Mouse (Mus musculus): ENCODE data around the gene Hist1h1c.

Hist1h1c gene

GRCm38 (mm10) chr13:23738677-23739068 is at the start of gene Hist1h1c:
Hist1h1c (plus strand) TSS chr13:23738808.
- no peak for TF ChIP-seq GATA4 (IDR thresholded peaks at IDR 0.05; ENCODE audit: insufficient replicate concordance, low read length)

- TF ChIP-seq GATA4 (IDR thresholded peaks at IDR 0.05; ENCODE audit: insufficient replicate concordance, low read length) = no peak
These were observed 49.7 kb upstream of the Hist1h1c start for GRCm38 (mm10) chr13:23688956-23689355.

GRCm38 (mm10) chr13:23689459-23689858 is 49.1 kb upstream of the Hist1h1c start:
- TF ChIP-seq GATA4 (IDR thresholded peaks at IDR 0.05; ENCODE audit: insufficient replicate concordance, low read length) = no peak

- TF ChIP-seq GATA4 (IDR thresholded peaks at IDR 0.05; ENCODE audit: insufficient replicate concordance, low read length) = no peak
These were observed 44.7 kb upstream of the Hist1h1c start for GRCm38 (mm10) chr13:23693856-23694440.

- TF ChIP-seq GATA4 (IDR thresholded peaks at IDR 0.05; ENCODE audit: insufficient replicate concordance, low read length) = no peak
These were observed 43.7 kb upstream of the Hist1h1c start for GRCm38 (mm10) chr13:23694956-23695355.

GRCm38 (mm10) chr13:23695514-23695913 is 43.1 kb upstream of the Hist1h1c start, which contains the start of gene Hist1h1t:
Hist1h1t (plus strand) TSS chr13:23695814.
- no peak for TF ChIP-seq GATA4 (IDR thresholded peaks at IDR 0.05; ENCODE audit: insufficient replicate concordance, low read length)

GRCm38 (mm10) chr13:23696061-23696474 is 42.5 kb upstream of the Hist1h1c start:
- TF ChIP-seq GATA4 (IDR thresholded peaks at IDR 0.05; ENCODE audit: insufficient replicate concordance, low read length) = no peak

- TF ChIP-seq GATA4 (IDR thresholded peaks at IDR 0.05; ENCODE audit: insufficient replicate concordance, low read length) = no peak
These were observed 40.9 kb upstream of the Hist1h1c start for GRCm38 (mm10) chr13:23697491-23698299.

- peak; percentile 43; the same call in 1 of the 2 replicates for TF ChIP-seq GATA4 (IDR thresholded peaks at IDR 0.05; ENCODE audit: insufficient replicate concordance, low read length)
These were observed 40.3 kb upstream of the Hist1h1c start, which contains the start of gene Hist1h4c for GRCm38 (mm10) chr13:23698300-23698693. Hist1h4c (minus strand) TSS chr13:23698454.

GRCm38 (mm10) chr13:23698996-23699395 is 39.6 kb upstream of the Hist1h1c start:
- no peak for TF ChIP-seq GATA4 (IDR thresholded peaks at IDR 0.05; ENCODE audit: insufficient replicate concordance, low read length)

GRCm38 (mm10) chr13:23699767-23700166 is 38.8 kb upstream of the Hist1h1c start:
- no peak for TF ChIP-seq GATA4 (IDR thresholded peaks at IDR 0.05; ENCODE audit: insufficient replicate concordance, low read length)

- TF ChIP-seq GATA4 (IDR thresholded peaks at IDR 0.05; ENCODE audit: insufficient replicate concordance, low read length) = no peak
These were observed 37.7 kb upstream of the Hist1h1c start for GRCm38 (mm10) chr13:23700786-23701520.

GRCm38 (mm10) chr13:23702220-23702619 is 36.4 kb upstream of the Hist1h1c start:
- TF ChIP-seq GATA4 (IDR thresholded peaks at IDR 0.05; ENCODE audit: insufficient replicate concordance, low read length) = no peak

GRCm38 (mm10) chr13:23705751-23706356 is 32.8 kb upstream of the Hist1h1c start:
- TF ChIP-seq GATA4 (IDR thresholded peaks at IDR 0.05; ENCODE audit: insufficient replicate concordance, low read length) = no peak

- TF ChIP-seq GATA4 (IDR thresholded peaks at IDR 0.05; ENCODE audit: insufficient replicate concordance, low read length) = no peak
These were observed 31.8 kb upstream of the Hist1h1c start for GRCm38 (mm10) chr13:23706771-23707170.
